14 mouse cellular contexts compared by ENCODE assay signal in genomic region chr3:79495151-79495550, GRCm38 (mm10).
DNase-seq lines count a peak whose midpoint lies in the region; ATAC-seq and TF ChIP-seq lines count a peak whose summit lies in the region.
"Had no signal": no experiment of that assay in that cellular context is flagged by ENCODE, and none has a peak within 500 bp of the region (broad histone marks: within the 10 kb centered on the region; RNA-seq: fewer than 3 reads in every experiment).

No protein-coding gene starts in this region.

- H3K4me2 ChIP-seq in heart, postnatal 0 days (ENCODE audit: low read depth, low read length): no peak overlapping the region
- no peak overlapping the region for H3K4me2 ChIP-seq in CH12.LX (ENCODE audit: insufficient read depth, low read depth, poor library complexity, severe bottlenecking)
- H3K4me2 ChIP-seq: lung, embryonic 14.5 days had no signal

- peak; percentile 30 for TF ChIP-seq RAD21 in CH12.LX (IDR thresholded peaks at IDR 0.05; ENCODE audit: low read depth, low read length)

- WGBS in heart, postnatal 0 days: 68% methylated on average over 7 of the region's 7 CpGs
- WGBS in heart, embryonic 10.5 days: 82% methylated on average over 7 of the region's 7 CpGs

- in situ Hi-C loops in CH12.LX (cut with MboI; ENCODE audit: low pct_ligation_motif_present, low pct_unique_long_range_greater_than_20kb, low sequenced_read_pairs): no loop called here

- no peaks in the 10 kb centered on the region for H3K9me3 ChIP-seq in heart, postnatal 0 days (replicated peaks; ENCODE audit: control insufficient read depth, low read length)
- H3K9me3 ChIP-seq in heart, embryonic 10.5 days: no peaks in the 10 kb centered on the region
- H3K9me3 ChIP-seq in CH12.LX (replicated peaks; ENCODE audit: low read length): no peaks in the 10 kb centered on the region
- H3K9me3 ChIP-seq: embryonic facial prominence, embryonic 10.5 days; forebrain, embryonic 10.5 days had no signal

- ATAC-seq in heart, postnatal 0 days (ENCODE audit: insufficient read depth, low read depth): no peak
- ATAC-seq: inflammation-experienced regulatory T-cells, adult 6 months had no signal

- no peaks in the 10 kb centered on the region for H3K4me1 ChIP-seq in heart, postnatal 0 days (ENCODE audit: control insufficient read depth, insufficient read depth)
- H3K4me1 ChIP-seq in heart, embryonic 10.5 days: no peaks in the 10 kb centered on the region
- H3K4me1 ChIP-seq in CH12.LX (ENCODE audit: control insufficient read depth in 1 of 2, insufficient read depth in 2 of 2): no peaks in the 10 kb centered on the region
- H3K4me1 ChIP-seq: embryonic facial prominence, embryonic 10.5 days had no signal

- DNase-seq in heart, postnatal 0 days (ENCODE audit: low spot score): no peak
- no peak for DNase-seq in heart, embryonic 10.5 days (ENCODE audit: low spot score)
- DNase-seq in left cerebral cortex, adult 2 months (ENCODE audit: extremely low spot score in 1 of 2, low spot score in 2 of 2): peak; percentile 35 to 52
- DNase-seq in left cerebral cortex, postnatal 10 days (ENCODE audit: extremely low spot score in 1 of 2, low spot score in 2 of 2): no peak
- DNase-seq in CH12.LX (ENCODE audit: extremely low read depth): no peak
- peak; percentile 41 to 53 for DNase-seq in layer of hippocampus, adult 2 months (ENCODE audit: low spot score in 2 of 2)
- DNase-seq in ovary, postnatal 10 days (ENCODE audit: low spot score): no peak
- DNase-seq: adrenal gland, postnatal 25 days; cerebellum, adult 11-12 months; lung, embryonic 14.5 days; thymus, postnatal 14 days had no signal

- dilution Hi-C loops in CH12.LX (cut with MboI; ENCODE audit: extremely low pct_ligation_motif_present, extremely low pct_unique_long_range_greater_than_20kb, low sequenced_read_pairs): no loop called here

- no peaks in the 10 kb centered on the region for H3K79me2 ChIP-seq in CH12.LX (replicated peaks; ENCODE audit: control insufficient read depth, extremely low read depth, insufficient read depth, poor library complexity, severe bottlenecking)

- no peak for TF ChIP-seq EP300 in heart, postnatal 0 days (IDR thresholded peaks at IDR 0.05; ENCODE audit: low read depth)
- TF ChIP-seq EP300 in CH12.LX (IDR thresholded peaks at IDR 0.05; ENCODE audit: low read length): no peak

- peaks cover 32% of the 10 kb centered on the region for H3K36me3 ChIP-seq in heart, postnatal 0 days (replicated peaks; ENCODE audit: control insufficient read depth, insufficient read depth, low read length)
- H3K36me3 ChIP-seq in heart, embryonic 10.5 days: peaks cover 48% of the 10 kb centered on the region
- H3K36me3 ChIP-seq in CH12.LX (replicated peaks in 1 of 2; ENCODE audit: control insufficient read depth in 1 of 2, insufficient read depth in 1 of 2, low read length in 1 of 2): no peaks in the 10 kb centered on the region

- H3K9ac ChIP-seq in heart, postnatal 0 days (replicated peaks; ENCODE audit: low read depth, low read length): no peak overlapping the region
- H3K9ac ChIP-seq in CH12.LX (ENCODE audit: insufficient read depth, low read depth): no peak overlapping the region
- H3K9ac ChIP-seq: lung, embryonic 14.5 days had no signal

- no peaks in the 10 kb centered on the region for H3K27me3 ChIP-seq in heart, postnatal 0 days (ENCODE audit: control insufficient read depth, insufficient read depth, low read length)
- no peaks in the 10 kb centered on the region for H3K27me3 ChIP-seq in heart, embryonic 10.5 days (ENCODE audit: insufficient read depth, poor library complexity, severe bottlenecking)
- H3K27me3 ChIP-seq in CH12.LX (replicated peaks): no peaks in the 10 kb centered on the region

- intact Hi-C loops in left cerebral cortex, adult 2 months (cut with DNase I): loop anchor here (2.0 to 5.0 kb wide), 3 partner anchors 274 to 538 kb away; no protein-coding TSS in a partner anchor
- intact Hi-C loops in left cerebral cortex, postnatal 10 days (cut with DNase I): loop anchor here (5.0 kb wide), 1 partner anchor 293 kb away; no protein-coding TSS in a partner anchor

- H3K27ac ChIP-seq in heart, postnatal 0 days (ENCODE audit: low read depth): no peak overlapping the region
- H3K27ac ChIP-seq in heart, embryonic 10.5 days: no peak overlapping the region
- H3K27ac ChIP-seq in left cerebral cortex, adult 2 months: no peak overlapping the region
- no peak overlapping the region for H3K27ac ChIP-seq in CH12.LX (ENCODE audit: insufficient read depth, low read depth)
- H3K27ac ChIP-seq in layer of hippocampus, adult 2 months: peak overlapping the region; percentile 74
- H3K27ac ChIP-seq: embryonic facial prominence, embryonic 10.5 days; forebrain, embryonic 10.5 days had no signal

- H3K4me3 ChIP-seq in heart, postnatal 0 days (ENCODE audit: low read depth, low read length): no peak overlapping the region
- no peak overlapping the region for H3K4me3 ChIP-seq in heart, embryonic 10.5 days
- H3K4me3 ChIP-seq in left cerebral cortex, adult 2 months: no peak overlapping the region
- no peak overlapping the region for H3K4me3 ChIP-seq in CH12.LX (replicated peaks in 1 of 3; ENCODE audit: low read depth in 2 of 3, low read length in 2 of 3, poor library complexity in 1 of 3)
- H3K4me3 ChIP-seq in layer of hippocampus, adult 2 months: no peak overlapping the region
- H3K4me3 ChIP-seq: embryonic facial prominence, embryonic 10.5 days; forebrain, embryonic 10.5 days had no signal

- TF ChIP-seq POLR2A in CH12.LX (IDR thresholded peaks at IDR 0.05; ENCODE audit: low read depth, low read length): no peak

- peak; percentile 52 for TF ChIP-seq CTCF in heart, postnatal 0 days (IDR thresholded peaks at IDR 0.05; ENCODE audit: low read depth)
- TF ChIP-seq CTCF in left cerebral cortex, adult 2 months (IDR thresholded peaks at IDR 0.05): peak; percentile 58
- TF ChIP-seq CTCF in CH12.LX (conservative IDR thresholded peaks at IDR 0.05 in 1 of 2, IDR thresholded peaks at IDR 0.05 in 1 of 2; ENCODE audit: low read depth in 2 of 2, low read length in 2 of 2): peak in 1 of 2 experiments; percentile 19; a peak in 1 of 4 replicates
- peak; percentile 76 for TF ChIP-seq CTCF in layer of hippocampus, adult 2 months (conservative IDR thresholded peaks at IDR 0.05)

TF ChIP-seq in CH12.LX, 34 proteins besides CTCF, POLR2A, EP300 and RAD21:
- TF ChIP-seq NRF1 (IDR thresholded peaks at IDR 0.05; ENCODE audit: low read depth, low read length) (no peak), HCFC1 (IDR thresholded peaks at IDR 0.05; ENCODE audit: low read depth, low read length) (no peak), SMC3 (IDR thresholded peaks at IDR 0.05; ENCODE audit: low read depth, low read length) (peak; percentile 7; the same call in 1 of the 2 replicates)

Comparison
In these comparisons a context has a peak if more than half of its experiments do, and no peak if none do; other contexts are left out.
1. DNase-seq: peak in left cerebral cortex, adult 2 months (2 of 2) and layer of hippocampus, adult 2 months (2 of 2); none in heart, postnatal 0 days (single experiment), heart, embryonic 10.5 days (single experiment), left cerebral cortex, postnatal 10 days (0 of 2), CH12.LX (single experiment) and ovary, postnatal 10 days (single experiment).